Mouse (Mus musculus) midbrain, embryonic 13.5 days (tissue): ENCODE measurements around the gene Lima1. TPM values are rescaled to one million over a fixed set of nuclear protein-coding genes. Genes with fewer than 3 reads are reported as not detected.
"Not testable (repeated sequence)": the region's sequence is repeated elsewhere in the genome, so short reads cannot be mapped to it uniquely, and the experiment has no call there.

ENCODE experiments used
- ATAC-seq: fragments of 200-750 bp; cut with Nextera tagmentation; 2 replicates; pipeline ENCODE4 v1.8.0; 2017; ENCODE audit warnings: mild to moderate bottlenecking, moderate TSS enrichment, moderate library complexity
- H3K27ac ChIP-seq: fragments of 300-500 bp; sonication (generic); 2 replicates; pipeline ENCODE4 v1.5.1; 2015; ENCODE audit warnings: inconsistent platforms, mild to moderate bottlenecking, moderate library complexity
- H3K27me3 ChIP-seq: fragments of 300-500 bp; sonication (generic); 2 replicates; pipeline ENCODE4 v1.6.1; 2015; ENCODE audit warnings: mild to moderate bottlenecking, inconsistent platforms
- H3K36me3 ChIP-seq: fragments of 300-500 bp; sonication (generic); 2 replicates; pipeline ENCODE4 v1.6.1; 2015; ENCODE audit warnings: mild to moderate bottlenecking, inconsistent platforms
- H3K4me1 ChIP-seq: fragments of 300-500 bp; sonication (generic); replicated peaks from 2 replicates; pipeline ENCODE4 v1.6.1; 2015; ENCODE audit warnings: inconsistent platforms
- H3K4me2 ChIP-seq: fragments of 300-500 bp; sonication (generic); replicated peaks from 2 replicates; pipeline ENCODE4 v1.6.1; 2015; ENCODE audit warnings: moderate library complexity, mild to moderate bottlenecking, inconsistent platforms
- H3K4me3 ChIP-seq: fragments of 300-500 bp; sonication (generic); replicated peaks from 2 replicates; pipeline ENCODE4 v1.5.1; 2015; ENCODE audit warnings: mild to moderate bottlenecking, inconsistent platforms
- H3K9ac ChIP-seq: fragments of 300-500 bp; sonication (generic); replicated peaks from 2 replicates; pipeline ENCODE4 v1.6.1; 2015; ENCODE audit warnings: mild to moderate bottlenecking, inconsistent platforms
- H3K9me3 ChIP-seq: fragments of 300-500 bp; sonication (generic); 2 replicates; pipeline ENCODE4 v1.6.1; 2016; ENCODE audit warnings: mild to moderate bottlenecking, inconsistent platforms
- WGBS: fragments of 180-500 bp; shearing (Covaris S2); methylation state at CpG from one replicate; pipeline ENCODE4 v1.1.7; 2015; 5-methylcytosine and 5-hydroxymethylcytosine counted together
- polyA plus RNA-seq: library from polyadenylated mRNA; unstranded; fragments of >200 nt; fragmentation: Nextera tagmentation; extraction: Ambion mirVana; gene quantifications from 2 replicates; pipeline ENCODE4 v1.2.1, GENCODE M21; 2015

Lima1 gene
- polyA plus RNA-seq, result 17.1 and 17.2 TPM in 2 replicates

GRCm38 (mm10) chr15:99875334-99875869 is at the start of gene Lima1:
TSS of gene Lima1 (minus strand) at chr15:99875456.
- Histone ChIP-seq H3K4me3 (peak within 1 kb of the TSS; percentile 80), H3K27ac (no peak within 1 kb of the TSS), H3K9ac (peak within 1 kb of the TSS; percentile 80), H3K27me3 (no peaks in the 10 kb centered on the region), H3K4me2 (peak within 1 kb of the TSS; percentile 96), H3K36me3 (no peaks in the 10 kb centered on the region), H3K4me1 (peaks cover 16% of the 10 kb centered on the region), H3K9me3 (no peaks in the 10 kb centered on the region)
- 1% methylated on average over 33 of the region's 38 CpGs for WGBS
- peak; percentile 97 for ATAC-seq

- Histone ChIP-seq H3K4me3 (no peak overlapping the region), H3K9ac (no peak overlapping the region), H3K27ac (no peak overlapping the region), H3K36me3 (no peaks in the 10 kb centered on the region), H3K4me1 (no peaks in the 10 kb centered on the region), H3K27me3 (no peaks in the 10 kb centered on the region), H3K4me2 (no peak overlapping the region), H3K9me3 (no peaks in the 10 kb centered on the region)
- 87% methylated on average over 15 of the region's 15 CpGs for WGBS
- no peak for ATAC-seq
Measured at GRCm38 (mm10) chr15:99919601-99920158, 44.4 kb upstream of the Lima1 start.

DNA sequence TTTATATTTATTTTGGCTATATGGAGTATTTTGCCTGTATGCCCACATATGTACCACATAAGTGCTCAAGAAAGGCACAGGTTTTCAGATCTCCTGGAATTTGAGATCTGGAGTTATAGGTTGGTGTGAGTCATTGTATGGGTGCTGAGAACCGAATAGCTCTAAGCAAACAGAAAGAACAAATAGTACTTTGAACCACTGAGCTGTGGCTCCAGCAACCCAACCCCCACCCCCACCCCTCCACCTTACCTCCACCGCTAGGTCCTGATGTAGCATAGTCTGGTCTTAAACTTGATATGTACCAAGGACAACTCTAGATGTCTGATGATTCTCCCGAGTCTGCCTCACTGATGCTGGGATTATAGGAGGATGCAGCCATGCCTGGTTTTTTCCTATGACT is 42.0 kb upstream of the Lima1 start:
- Histone ChIP-seq H3K27ac (no peak overlapping the region), H3K9ac (no peak overlapping the region), H3K4me2 (no peak overlapping the region), H3K4me3 (no peak overlapping the region), H3K4me1 (no peaks in the 10 kb centered on the region), H3K36me3 (no peaks in the 10 kb centered on the region), H3K27me3 (no peaks in the 10 kb centered on the region), H3K9me3 (no peaks in the 10 kb centered on the region)
- no peak for ATAC-seq
- 88% methylated on average over 3 of the region's 3 CpGs for WGBS

DNA sequence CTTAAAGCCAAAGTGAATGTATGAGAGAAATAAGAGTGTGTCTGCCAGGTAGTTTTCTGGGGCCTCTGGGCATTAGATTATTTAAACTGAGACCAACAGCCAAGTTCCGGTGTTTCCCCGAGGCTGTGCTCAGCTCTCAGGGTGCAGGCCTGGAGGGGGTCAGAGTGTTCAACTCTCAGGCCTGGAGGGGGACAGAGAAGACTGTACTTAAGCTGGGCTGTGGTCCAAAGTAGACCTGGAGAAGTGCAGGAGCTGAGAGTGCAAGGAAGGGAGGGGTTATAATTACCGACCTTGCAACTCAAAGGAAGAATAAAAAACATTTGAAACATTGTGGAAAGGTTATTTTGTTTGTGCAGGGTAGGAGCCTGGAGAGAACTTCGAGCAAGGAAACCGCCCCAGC is 39.4 kb upstream of the Lima1 start:
- H3K27ac ChIP-seq, result no peak overlapping the region
- H3K27me3 ChIP-seq, result no peaks in the 10 kb centered on the region
- H3K9me3 ChIP-seq, result no peaks in the 10 kb centered on the region
- H3K9ac ChIP-seq, result no peak overlapping the region
- H3K36me3 ChIP-seq, result no peaks in the 10 kb centered on the region
- no peak overlapping the region for H3K4me2 ChIP-seq
- H3K4me3 ChIP-seq, result no peak overlapping the region
- no peaks in the 10 kb centered on the region for H3K4me1 ChIP-seq
- no peak for ATAC-seq
- 78% methylated on average over 5 of the region's 5 CpGs for WGBS

DNA sequence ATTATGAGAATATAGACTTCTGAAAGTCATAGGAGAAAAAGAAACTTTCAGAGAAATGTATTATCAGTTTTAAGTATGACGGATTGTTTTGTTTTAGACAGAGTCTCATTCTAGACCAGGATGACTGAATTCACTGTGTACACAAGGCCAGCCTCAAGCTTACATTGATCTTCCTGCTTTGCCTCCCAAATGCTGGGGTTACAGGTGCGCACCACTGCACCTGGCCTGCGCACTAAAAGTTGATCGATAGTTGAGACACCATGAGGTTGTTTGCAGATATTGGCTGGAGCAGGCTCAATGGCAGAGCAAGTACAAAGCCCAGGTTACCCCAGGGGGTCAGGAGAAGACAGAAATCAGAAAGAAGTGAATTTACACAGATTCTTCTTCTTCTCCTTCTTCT is 36.5 kb upstream of the Lima1 start:
- ATAC-seq, result no peak
- 94% methylated on average over 4 of the region's 4 CpGs for WGBS

GRCm38 (mm10) chr15:99909339-99909996 is 34.2 kb upstream of the Lima1 start:
- ATAC-seq, H3K27ac ChIP-seq, H3K4me1 ChIP-seq, H3K9me3 ChIP-seq, H3K27me3 ChIP-seq, H3K4me2 ChIP-seq, H3K4me3 ChIP-seq, H3K36me3 ChIP-seq, H3K9ac ChIP-seq: not testable (repeated sequence)
- 38% methylated on average over 14 of the region's 14 CpGs for WGBS

More for the DNA sequence above, 36.5 kb upstream of the Lima1 start:
- Histone ChIP-seq H3K27ac (no peak overlapping the region), H3K9ac (no peak overlapping the region), H3K4me2 (no peak overlapping the region), H3K36me3 (no peaks in the 10 kb centered on the region), H3K9me3 (no peaks in the 10 kb centered on the region), H3K4me1 (no peaks in the 10 kb centered on the region), H3K4me3 (no peak overlapping the region), H3K27me3 (no peaks in the 10 kb centered on the region)

GRCm38 (mm10) chr15:99907514-99907913 is 32.3 kb upstream of the Lima1 start:
- Histone ChIP-seq H3K4me3 (no peak overlapping the region), H3K27ac (no peak overlapping the region), H3K4me2 (no peak overlapping the region), H3K9ac (no peak overlapping the region; the same call in 1 of the 2 replicates), H3K27me3 (no peaks in the 10 kb centered on the region), H3K4me1 (0 out of 2 replicates have a peak, but pooled peaks cover 2% of the 10 kb centered on the region), H3K36me3 (no peaks in the 10 kb centered on the region), H3K9me3 (no peaks in the 10 kb centered on the region)
- WGBS, result 74% methylated on average over 1 of the region's 1 CpGs
- no peak for ATAC-seq

DNA sequence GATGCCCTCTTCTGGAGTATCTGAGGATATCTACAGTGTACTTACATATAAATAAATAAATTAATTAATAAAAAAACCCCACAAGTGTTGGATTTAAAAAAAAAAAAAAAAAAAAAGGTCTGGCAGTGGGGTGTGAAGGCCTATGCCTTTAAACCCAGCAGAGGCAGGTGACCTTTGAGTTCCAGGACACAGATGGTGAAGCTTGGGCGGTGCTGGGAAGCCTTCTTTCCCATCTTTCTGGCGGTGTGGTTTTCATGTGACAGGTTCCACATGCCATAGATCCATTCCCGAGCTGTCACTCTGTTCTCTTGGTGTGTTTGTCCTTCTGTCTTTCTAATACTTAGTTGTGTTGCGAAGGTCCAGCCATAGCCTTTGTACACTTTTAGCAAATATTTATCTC is 31.8 kb upstream of the Lima1 start:
- Histone ChIP-seq H3K27me3 (no peaks in the 10 kb centered on the region), H3K4me2 (no peak overlapping the region), H3K9me3 (no peaks in the 10 kb centered on the region), H3K4me3 (no peak overlapping the region), H3K36me3 (no peaks in the 10 kb centered on the region), H3K9ac (no peak overlapping the region), H3K4me1 (0 out of 2 replicates have a peak, but pooled peaks cover 2% of the 10 kb centered on the region), H3K27ac (no peak overlapping the region)
- ATAC-seq, result no peak
- WGBS, result 90% methylated on average over 4 of the region's 4 CpGs

GRCm38 (mm10) chr15:99904841-99905240 is 29.6 kb upstream of the Lima1 start:
- no peak overlapping the region for H3K4me2 ChIP-seq
- no peaks in the 10 kb centered on the region for H3K9me3 ChIP-seq
- ATAC-seq, result no peak
- no peaks in the 10 kb centered on the region for H3K27me3 ChIP-seq
- H3K4me3 ChIP-seq, result no peak overlapping the region
- H3K27ac ChIP-seq, result no peak overlapping the region
- 79% methylated on average over 9 of the region's 9 CpGs for WGBS
- H3K4me1 ChIP-seq, result 0 out of 2 replicates have a peak, but pooled peaks cover 2% of the 10 kb centered on the region
- H3K9ac ChIP-seq, result no peak overlapping the region
- no peaks in the 10 kb centered on the region for H3K36me3 ChIP-seq

- Histone ChIP-seq H3K27me3 (no peaks in the 10 kb centered on the region), H3K4me3 (no peak overlapping the region), H3K9ac (no peak overlapping the region), H3K4me2 (no peak overlapping the region), H3K36me3 (no peaks in the 10 kb centered on the region), H3K9me3 (no peaks in the 10 kb centered on the region), H3K4me1 (0 out of 2 replicates have a peak, but pooled peaks cover 2% of the 10 kb centered on the region), H3K27ac (no peak overlapping the region)
- WGBS, result 6% methylated on average over 4 of the region's 4 CpGs
- peak; percentile 83 for ATAC-seq
Measured at GRCm38 (mm10) chr15:99904333-99904732, 29.1 kb upstream of the Lima1 start.

GRCm38 (mm10) chr15:99903227-99903626 is 28.0 kb upstream of the Lima1 start:
- Histone ChIP-seq H3K4me3 (no peak overlapping the region), H3K9me3 (no peaks in the 10 kb centered on the region), H3K9ac (no peak overlapping the region), H3K36me3 (no peaks in the 10 kb centered on the region), H3K27me3 (no peaks in the 10 kb centered on the region), H3K4me2 (no peak overlapping the region), H3K27ac (no peak overlapping the region), H3K4me1 (0 out of 2 replicates have a peak, but pooled peaks cover 2% of the 10 kb centered on the region)
- no peak for ATAC-seq
- 89% methylated on average over 5 of the region's 5 CpGs for WGBS

DNA sequence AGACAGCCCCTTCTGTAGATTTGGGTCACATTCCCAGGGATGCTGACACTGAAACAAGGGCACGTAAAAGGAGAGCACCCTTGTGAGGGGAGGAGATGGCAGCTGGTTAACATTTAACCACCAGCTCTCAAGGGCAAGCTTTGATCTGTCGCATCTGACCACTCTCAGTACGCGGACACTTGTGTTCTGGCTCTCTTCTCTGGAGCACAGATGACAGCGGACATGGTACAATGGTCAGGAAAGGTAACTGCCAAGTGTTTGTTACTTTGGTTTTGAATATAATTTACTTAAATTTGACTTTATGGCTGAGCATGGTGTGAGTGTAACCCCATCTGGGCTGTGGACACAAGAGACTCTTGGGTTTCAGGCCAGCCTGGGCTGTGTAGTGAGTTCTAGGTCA is 27.5 kb upstream of the Lima1 start:
- H3K27me3 ChIP-seq, result no peaks in the 10 kb centered on the region
- H3K36me3 ChIP-seq, result no peaks in the 10 kb centered on the region
- H3K9me3 ChIP-seq, result no peaks in the 10 kb centered on the region
- no peak for ATAC-seq
- H3K4me2 ChIP-seq, result no peak overlapping the region
- 88% methylated on average over 5 of the region's 5 CpGs for WGBS
- H3K4me1 ChIP-seq, result 0 out of 2 replicates have a peak, but pooled peaks cover 2% of the 10 kb centered on the region
- H3K4me3 ChIP-seq, result no peak overlapping the region
- H3K27ac ChIP-seq, result no peak overlapping the region
- H3K9ac ChIP-seq, result no peak overlapping the region
